7 mouse cellular contexts compared by ENCODE assay signal in genomic region chr4:85096682-85097081, GRCm38 (mm10).
DNase-seq lines count a peak whose midpoint lies in the region; ATAC-seq and TF ChIP-seq lines count a peak whose summit lies in the region.

No protein-coding gene starts in this region.

- no peaks in the 10 kb centered on the region for H3K36me3 ChIP-seq in CH12.LX (replicated peaks in 1 of 2; ENCODE audit: control insufficient read depth in 1 of 2, insufficient read depth in 1 of 2, low read length in 1 of 2)
- H3K36me3 ChIP-seq in forebrain, embryonic 12.5 days (replicated peaks), result no peaks in the 10 kb centered on the region
- no peaks in the 10 kb centered on the region for H3K36me3 ChIP-seq in liver, embryonic 14.5 days (replicated peaks; ENCODE audit: control insufficient read depth, insufficient read depth, low read depth)

- no peak overlapping the region for H3K4me2 ChIP-seq in CH12.LX (ENCODE audit: insufficient read depth, low read depth, poor library complexity, severe bottlenecking)
- no peak overlapping the region for H3K4me2 ChIP-seq in forebrain, embryonic 12.5 days
- no peak overlapping the region for H3K4me2 ChIP-seq in liver, embryonic 14.5 days (ENCODE audit: low read depth)

- dilution Hi-C loops in CH12.LX (cut with MboI; ENCODE audit: extremely low pct_ligation_motif_present, extremely low pct_unique_long_range_greater_than_20kb, low sequenced_read_pairs), result no loop called here

- peak; percentile 54 for TF ChIP-seq RAD21 in CH12.LX (IDR thresholded peaks at IDR 0.05; ENCODE audit: low read depth, low read length)

- peak; percentile 53 to 58 for TF ChIP-seq CTCF in CH12.LX (conservative IDR thresholded peaks at IDR 0.05 in 1 of 2, IDR thresholded peaks at IDR 0.05 in 1 of 2; ENCODE audit: low read depth in 2 of 2, low read length in 2 of 2)
- TF ChIP-seq CTCF in liver, embryonic 14.5 days (IDR thresholded peaks at IDR 0.05; ENCODE audit: low read depth), result peak; percentile 86
- TF ChIP-seq CTCF in olfactory bulb, adult 2 months (IDR thresholded peaks at IDR 0.05; ENCODE audit: insufficient read depth, low read depth, low read length), result peak; percentile 74; the same call in 1 of the 2 replicates

- no peaks in the 10 kb centered on the region for H3K27me3 ChIP-seq in CH12.LX (replicated peaks)
- H3K27me3 ChIP-seq in forebrain, embryonic 12.5 days, result no peaks in the 10 kb centered on the region
- no peaks in the 10 kb centered on the region for H3K27me3 ChIP-seq in liver, embryonic 14.5 days (ENCODE audit: control insufficient read depth, insufficient read depth, low read length)

- DNase-seq in 416B (ENCODE audit: low read depth) (peak; percentile 53), CH12.LX (ENCODE audit: extremely low read depth) (peak; percentile 17)
- peak; percentile 14 for DNase-seq in c-Kit-positive CD71-negative TER-119-negative erythroid progenitor cells, embryonic 14.5 days (ENCODE audit: low read depth)
- DNase-seq in liver, embryonic 14.5 days (ENCODE audit: low read depth in 3 of 3, low spot score in 3 of 3), result peak in 2 of 3 experiments; percentile 1

- no peak overlapping the region for H3K4me3 ChIP-seq in CH12.LX (replicated peaks in 1 of 3; ENCODE audit: low read depth in 2 of 3, low read length in 2 of 3, poor library complexity in 1 of 3)
- no peak overlapping the region for H3K4me3 ChIP-seq in forebrain, embryonic 12.5 days (replicated peaks)
- H3K4me3 ChIP-seq in liver, embryonic 14.5 days (ENCODE audit: insufficient read depth in 1 of 2, low read depth in 2 of 2, low read length in 2 of 2), result no peak overlapping the region
- no peak overlapping the region for H3K4me3 ChIP-seq in olfactory bulb, adult 2 months (ENCODE audit: insufficient read depth, low read depth, low read length)

- ATAC-seq in forebrain, embryonic 12.5 days (ENCODE audit: low FRiP score), result peak; percentile 83
- peak; percentile 60 for ATAC-seq in inflammation-experienced regulatory T-cells, adult 6 months
- ATAC-seq in liver, embryonic 14.5 days (ENCODE audit: insufficient read depth), result no peak

- H3K79me2 ChIP-seq in CH12.LX (replicated peaks; ENCODE audit: control insufficient read depth, extremely low read depth, insufficient read depth, poor library complexity, severe bottlenecking), result no peaks in the 10 kb centered on the region

- H3K9ac ChIP-seq in CH12.LX (ENCODE audit: insufficient read depth, low read depth), result no peak overlapping the region
- H3K9ac ChIP-seq in forebrain, embryonic 12.5 days, result no peak overlapping the region
- no peak overlapping the region for H3K9ac ChIP-seq in liver, embryonic 14.5 days (replicated peaks)

- peaks cover 37% of the 10 kb centered on the region for H3K9me3 ChIP-seq in CH12.LX (replicated peaks; ENCODE audit: low read length)
- H3K9me3 ChIP-seq in forebrain, embryonic 12.5 days, result no peaks in the 10 kb centered on the region
- H3K9me3 ChIP-seq in liver, embryonic 14.5 days (ENCODE audit: control insufficient read depth, low read length), result no peaks in the 10 kb centered on the region

- in situ Hi-C loops in CH12.LX (cut with MboI; ENCODE audit: low pct_ligation_motif_present, low pct_unique_long_range_greater_than_20kb, low sequenced_read_pairs), result no loop called here

- H3K4me1 ChIP-seq in CH12.LX (ENCODE audit: control insufficient read depth in 1 of 2, insufficient read depth in 2 of 2), result no peaks in the 10 kb centered on the region
- H3K4me1 ChIP-seq in forebrain, embryonic 12.5 days, result no peaks in the 10 kb centered on the region
- no peaks in the 10 kb centered on the region for H3K4me1 ChIP-seq in liver, embryonic 14.5 days (replicated peaks; ENCODE audit: control insufficient read depth in 2 of 2, insufficient read depth in 2 of 2, low read length in 1 of 2)
- no peaks in the 10 kb centered on the region for H3K4me1 ChIP-seq in olfactory bulb, adult 2 months (ENCODE audit: control insufficient read depth, insufficient read depth, low read length)

- TF ChIP-seq POLR2A in CH12.LX (IDR thresholded peaks at IDR 0.05; ENCODE audit: low read depth, low read length), result no peak
- TF ChIP-seq POLR2A in olfactory bulb, adult 2 months (IDR thresholded peaks at IDR 0.05; ENCODE audit: insufficient read depth, low read depth, low read length), result no peak

- H3K27ac ChIP-seq in CH12.LX (ENCODE audit: insufficient read depth, low read depth), result no peak overlapping the region
- no peak overlapping the region for H3K27ac ChIP-seq in forebrain, embryonic 12.5 days
- no peak overlapping the region for H3K27ac ChIP-seq in liver, embryonic 14.5 days
- no peak overlapping the region for H3K27ac ChIP-seq in olfactory bulb, adult 2 months (ENCODE audit: insufficient read depth, low read depth, low read length)

- WGBS in forebrain, embryonic 12.5 days, result 15% methylated on average over 7 of the region's 7 CpGs
- WGBS in liver, embryonic 14.5 days (ENCODE audit: insufficient replicate concordance), result 12% methylated on average over 7 of the region's 7 CpGs
- WGBS in olfactory bulb, adult 2 months, result 16% methylated on average over 7 of the region's 7 CpGs

- no peak for TF ChIP-seq EP300 in CH12.LX (IDR thresholded peaks at IDR 0.05; ENCODE audit: low read length)
- TF ChIP-seq EP300 in liver, embryonic 14.5 days (IDR thresholded peaks at IDR 0.05; ENCODE audit: low read depth), result no peak

TF ChIP-seq in CH12.LX, 34 proteins besides CTCF, POLR2A, EP300 and RAD21:
- TF ChIP-seq SMC3 (IDR thresholded peaks at IDR 0.05; ENCODE audit: low read depth, low read length) (peak; percentile 43), USF1 (IDR thresholded peaks at IDR 0.05; ENCODE audit: low read depth, low read length) (no peak)

Comparison
In these comparisons a context has a peak if more than half of its experiments do, and no peak if none do; other contexts are left out.
1. DNase-seq: peak in every context shown above with its lines; median percentile 53 in 416B; 17 in CH12.LX; 14 in c-Kit-positive CD71-negative TER-119-negative erythroid progenitor cells, embryonic 14.5 days; 1 in liver, embryonic 14.5 days.